Mouse (Mus musculus) ES-CJ7 (cell line): ENCODE data around the gene Aoc3.
"Not testable (repeated sequence)": the region's sequence is repeated elsewhere in the genome, so short reads cannot be mapped to it uniquely, and the experiment has no call there.

Source experiments
- DNase-seq: peaks from one replicate; pipeline ENCODE4 v3.0.0; 2011; ENCODE audit warnings: low read depth, low spot score

Gene Aoc3

DNA sequence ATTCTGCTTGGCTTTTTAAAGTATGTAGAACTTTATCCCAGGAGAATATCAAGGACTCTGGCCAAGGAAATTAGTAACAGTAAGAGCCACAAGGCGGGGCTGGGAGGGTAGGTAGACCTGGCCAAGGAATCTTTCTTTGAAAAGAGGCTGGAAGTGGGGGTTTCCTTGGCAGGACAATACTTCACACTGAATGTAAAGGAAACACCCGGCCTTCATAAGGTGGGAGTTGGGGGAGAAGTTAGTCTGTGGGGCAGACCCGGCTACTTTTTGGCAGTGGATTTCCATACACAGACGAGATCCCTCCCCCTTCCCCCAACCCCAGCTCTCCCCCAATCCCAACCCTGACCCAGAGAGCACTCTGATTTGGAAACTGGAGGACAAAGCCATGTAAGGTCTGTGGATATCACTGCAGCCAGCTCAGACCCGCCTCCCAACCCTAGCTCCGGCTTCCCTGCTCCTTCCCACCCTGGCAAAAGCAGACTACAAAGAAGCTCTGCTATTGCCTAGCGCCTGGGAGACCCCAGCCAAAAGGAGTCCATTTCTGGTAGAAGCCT is at the start of gene Aoc3:
Gene Aoc3 (plus strand): TSS at position 235 of the 554 bp plus-strand sequence.
- no peak for DNase-seq

DNA sequence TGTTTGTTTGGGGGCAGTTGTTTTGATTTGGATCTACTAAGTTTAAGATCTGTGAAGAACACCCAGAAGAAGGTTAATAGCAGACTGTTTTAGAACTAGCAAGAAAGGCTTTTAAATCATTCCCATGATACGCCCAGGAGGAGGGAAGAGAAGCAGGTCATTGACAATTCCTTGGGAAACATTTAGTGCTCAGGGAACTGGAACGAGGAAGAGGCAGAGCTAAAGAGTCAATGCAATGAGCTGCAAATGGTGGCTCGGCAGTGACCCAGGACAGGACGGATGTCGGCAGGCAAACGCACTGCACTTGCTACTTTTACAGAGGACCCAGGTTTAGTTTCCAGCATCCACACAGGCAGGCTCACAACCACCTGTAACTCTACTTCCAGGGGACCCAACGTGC is 49.6 kb upstream of the Aoc3 start:
- no peak for DNase-seq

GRCm38 (mm10) chr11:101282896-101283295 is 47.5 kb upstream of the Aoc3 start:
- DNase-seq, result no peak

- DNase-seq, result no peak
Measured at GRCm38 (mm10) chr11:101283805-101284204, 46.6 kb upstream of the Aoc3 start.

GRCm38 (mm10) chr11:101287306-101287705 is 43.1 kb upstream of the Aoc3 start:
- DNase-seq, result no peak

- no peak for DNase-seq
Measured at GRCm38 (mm10) chr11:101291231-101291630, 39.2 kb upstream of the Aoc3 start.

- DNase-seq, result no peak
Measured at GRCm38 (mm10) chr11:101295191-101295590, 35.2 kb upstream of the Aoc3 start.

GRCm38 (mm10) chr11:101300881-101301280 is 29.5 kb upstream of the Aoc3 start:
- DNase-seq, result peak; percentile 53

GRCm38 (mm10) chr11:101301299-101302003 is 29.0 kb upstream of the Aoc3 start:
- no peak for DNase-seq

- DNase-seq, result peak; percentile 96
Measured at GRCm38 (mm10) chr11:101302004-101302798, 28.2 kb upstream of the Aoc3 start, which contains the start of gene Becn1. Gene Becn1 (minus strand): TSS chr11:101302286.

DNA sequence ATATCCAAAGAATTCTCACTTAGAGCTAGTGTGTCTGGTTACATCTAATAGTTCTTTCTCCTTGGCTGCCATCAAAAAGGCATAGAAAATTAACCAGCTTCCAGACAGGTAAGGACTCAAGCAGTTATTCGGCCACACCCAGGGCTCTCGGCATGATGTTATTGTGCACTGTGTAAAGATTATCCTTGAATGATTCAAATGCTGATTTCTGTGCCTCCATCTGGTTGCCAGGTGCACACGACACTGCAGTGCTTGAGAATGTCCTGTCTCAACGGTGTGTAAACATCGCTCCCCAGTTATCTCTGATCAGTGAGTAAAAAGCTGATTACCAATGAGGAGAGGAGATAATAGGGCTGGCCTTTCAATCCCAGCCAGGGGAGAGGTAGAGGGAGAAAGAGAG is 22.7 kb upstream of the Aoc3 start:
- peak; percentile 84 for DNase-seq

DNA sequence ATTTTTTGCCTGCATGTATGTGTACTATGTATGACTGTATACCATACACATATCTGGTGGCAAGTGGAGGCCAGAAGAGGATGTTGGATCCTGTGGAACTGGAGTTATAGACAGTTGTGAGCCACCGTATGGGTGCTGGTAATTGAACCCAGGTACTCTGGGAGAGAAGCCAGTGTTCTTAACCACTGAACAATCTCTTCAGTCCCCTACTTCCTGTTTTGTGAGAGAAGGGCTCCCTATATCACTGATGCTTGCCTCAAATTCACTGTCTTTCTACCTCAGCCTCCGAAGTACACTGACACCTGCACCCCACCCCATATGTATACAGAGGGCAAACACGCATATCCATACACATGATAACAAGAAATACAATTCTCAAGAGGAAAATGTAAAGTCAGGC is 19.3 kb upstream of the Aoc3 start:
- DNase-seq, result no peak

- DNase-seq, result no peak
Measured at GRCm38 (mm10) chr11:101312150-101312549, 18.3 kb upstream of the Aoc3 start.

- DNase-seq, result no peak
Measured at GRCm38 (mm10) chr11:101314567-101314966, 15.8 kb upstream of the Aoc3 start.

GRCm38 (mm10) chr11:101315082-101315650 is 15.2 kb upstream of the Aoc3 start:
- DNase-seq, result no peak

DNA sequence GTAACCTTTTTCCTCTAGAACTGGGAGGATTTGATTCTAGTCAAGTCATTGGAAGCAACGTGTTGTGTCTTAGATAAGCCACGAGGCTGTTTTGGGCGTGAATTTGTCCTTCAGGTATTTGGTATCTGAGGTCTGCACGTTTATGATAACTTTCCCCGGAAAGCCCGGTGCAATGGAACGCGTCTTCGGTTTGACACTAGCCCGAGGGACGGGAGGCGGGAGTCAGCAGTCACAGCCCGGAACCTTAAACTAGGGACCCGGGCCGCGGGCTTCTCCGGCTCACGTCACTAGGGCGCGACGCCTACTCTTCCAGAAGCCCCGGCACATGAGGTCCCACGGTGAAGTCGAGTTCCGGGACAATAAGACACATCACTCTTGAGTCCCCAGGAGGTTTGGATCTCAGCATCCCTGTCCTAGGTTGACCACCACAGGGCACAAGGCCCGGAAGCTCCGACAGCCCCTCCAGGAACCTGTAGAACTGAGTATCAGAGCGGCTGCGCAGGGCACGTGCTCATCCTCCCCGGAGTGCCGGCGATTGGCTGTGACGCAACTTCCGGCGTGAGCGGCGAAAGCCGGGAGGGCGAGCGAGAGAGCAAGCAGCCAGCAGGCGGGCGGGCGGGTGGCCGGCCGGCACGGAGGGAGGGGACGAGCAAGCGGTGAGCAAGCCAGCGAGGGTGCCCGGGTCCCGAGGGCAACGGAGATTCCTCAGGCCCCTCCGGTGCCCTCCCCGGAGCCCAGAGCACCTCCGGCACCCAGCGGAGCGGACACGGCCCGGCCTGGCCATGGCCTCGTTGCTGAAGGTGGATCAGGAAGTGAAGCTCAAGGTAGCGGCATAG is 14.5 kb upstream of the Aoc3 start, which contains the start of gene Psme3:
Gene Psme3 (plus strand): TSS at position 549 of the 836 bp plus-strand sequence.
- peak; percentile 92 for DNase-seq

- DNase-seq, result no peak
Measured at GRCm38 (mm10) chr11:101316501-101316917, 13.9 kb upstream of the Aoc3 start.

- DNase-seq, result peak; percentile 83
Measured at GRCm38 (mm10) chr11:101323609-101324008, 6.8 kb upstream of the Aoc3 start.

DNA sequence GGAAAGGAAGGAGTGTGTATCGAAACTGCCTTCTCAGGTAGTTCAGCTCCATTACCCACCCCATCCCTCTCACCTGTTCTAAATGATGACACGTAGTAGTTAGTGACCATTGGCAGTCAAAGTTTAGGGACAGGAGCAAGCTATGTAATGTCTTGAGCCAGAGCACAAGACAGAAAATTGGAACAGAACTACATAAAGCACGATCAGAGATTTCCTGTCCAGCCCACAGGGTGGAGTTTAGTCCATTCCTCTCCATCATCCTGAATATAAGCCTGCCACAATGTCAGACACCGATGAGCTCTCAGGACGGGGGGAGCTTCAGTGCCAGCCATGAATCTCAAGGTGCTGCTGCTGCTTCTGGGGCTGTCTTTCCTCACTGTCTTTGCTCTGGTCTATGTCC is 5.6 kb upstream of the Aoc3 start, which contains the start of gene Aoc2:
Gene Aoc2 (plus strand): TSS at position 301 of the 400 bp plus-strand sequence.
- no peak for DNase-seq

DNA sequence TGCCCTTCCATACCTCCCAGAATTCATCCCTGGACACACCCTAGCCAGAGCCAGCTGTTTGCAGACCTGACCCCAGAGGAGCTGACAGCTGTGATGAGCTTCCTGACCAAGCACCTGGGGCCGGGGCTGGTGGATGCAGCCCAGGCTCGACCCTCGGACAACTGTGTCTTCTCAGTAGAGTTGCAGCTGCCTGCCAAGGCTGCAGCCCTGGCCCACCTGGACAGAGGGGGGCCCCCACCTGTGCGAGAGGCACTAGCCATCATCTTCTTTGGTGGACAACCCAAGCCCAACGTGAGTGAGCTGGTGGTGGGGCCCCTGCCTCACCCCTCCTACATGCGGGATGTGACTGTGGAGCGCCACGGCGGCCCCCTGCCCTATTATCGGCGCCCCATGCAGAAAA is 5.2 kb upstream of the Aoc3 start:
- not testable (repeated sequence) for DNase-seq

GRCm38 (mm10) chr11:101326147-101326546 is 4.3 kb upstream of the Aoc3 start:
- no peak for DNase-seq
